Mouse (Mus musculus): Measurements from ENCODE around the gene Yju2. TPM values are rescaled to one million over a fixed set of nuclear protein-coding genes. Genes with fewer than 3 reads are reported as not detected.

The Yju2 gene
- polyA plus RNA-seq, 1 experiment from 2014 or later, result 29.8 TPM

DNA sequence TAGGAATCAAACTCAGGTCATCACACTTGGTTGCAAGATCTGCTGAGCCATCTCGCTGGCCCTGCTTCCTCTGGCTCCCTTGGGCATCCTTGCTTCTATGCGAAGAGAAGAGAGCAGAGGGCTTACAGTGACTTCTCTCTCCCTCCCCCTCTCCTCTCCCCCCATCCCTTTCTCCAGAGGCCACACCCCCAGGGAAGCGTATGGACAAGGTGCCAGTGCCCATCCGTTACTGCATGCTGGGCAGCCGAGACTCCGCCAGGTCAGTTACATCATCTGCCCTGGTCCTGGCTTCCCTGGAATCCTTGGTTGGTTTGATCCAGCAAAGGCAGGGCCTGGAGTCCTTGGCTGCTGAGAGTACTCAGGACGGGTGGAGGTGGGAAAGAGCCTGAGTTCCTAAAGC is 52.5 kb downstream of the Yju2 start:
- H3K9me3 ChIP-seq (ENCODE audit: low read length), result no peaks in the 10 kb centered on the region
- no peaks in the 10 kb centered on the region for H3K27me3 ChIP-seq (ENCODE audit: insufficient read depth, low read length)
- no peak overlapping the region for H3K4me2 ChIP-seq (replicated peaks; ENCODE audit: low read depth, low read length)
- no peak for ATAC-seq (ENCODE audit: low FRiP score, low TSS enrichment)
- H3K27ac ChIP-seq (ENCODE audit: low read length), result no peak overlapping the region
- peaks cover 26% of the 10 kb centered on the region for H3K4me1 ChIP-seq (ENCODE audit: insufficient read depth, low read length)
- H3K4me3 ChIP-seq (ENCODE audit: low read length), result no peak overlapping the region
- H3K36me3 ChIP-seq (ENCODE audit: insufficient read depth, low read length), result peaks cover 49% of the 10 kb centered on the region
- WGBS, result 83% methylated on average over 7 of the region's 7 CpGs
- no peak overlapping the region for H3K9ac ChIP-seq (replicated peaks; ENCODE audit: low read length)

GRCm38 (mm10) chr17:56015293-56015692 is 56.4 kb downstream of the Yju2 start:
- Histone ChIP-seq H3K27me3 (ENCODE audit: insufficient read depth, low read length) (no peaks in the 10 kb centered on the region), H3K36me3 (ENCODE audit: insufficient read depth, low read length) (peaks cover 81% of the 10 kb centered on the region), H3K27ac (ENCODE audit: low read length) (no peak overlapping the region), H3K4me3 (ENCODE audit: low read length) (no peak overlapping the region), H3K4me2 (replicated peaks; ENCODE audit: low read depth, low read length) (no peak overlapping the region), H3K4me1 (ENCODE audit: insufficient read depth, low read length) (peaks cover 7% of the 10 kb centered on the region), H3K9ac (replicated peaks; ENCODE audit: low read length) (no peak overlapping the region), H3K9me3 (ENCODE audit: low read length) (no peaks in the 10 kb centered on the region)
- WGBS, result 90% methylated on average over 9 of the region's 9 CpGs
- ATAC-seq (ENCODE audit: low FRiP score, low TSS enrichment), result no peak

DNA sequence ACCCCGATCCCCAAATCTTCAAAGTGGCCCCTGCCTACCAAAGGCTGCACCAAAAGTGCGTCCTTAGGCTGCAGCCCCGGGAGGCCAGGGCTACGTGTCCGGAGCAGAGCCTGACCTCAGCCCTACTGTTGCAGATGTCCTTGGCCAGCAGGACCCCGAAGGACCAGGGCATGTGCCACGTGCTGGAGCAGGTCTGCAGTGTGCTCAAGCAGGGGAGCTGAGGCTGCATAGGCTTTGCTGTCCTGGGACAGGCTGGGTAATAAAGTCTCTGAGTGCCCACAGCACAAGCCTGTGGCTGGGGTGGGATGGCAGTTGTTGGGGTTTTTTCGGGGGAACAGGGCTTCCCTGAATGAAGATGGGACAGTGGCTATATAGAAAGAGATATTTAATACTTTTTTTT is 57.5 kb downstream of the Yju2 start:
- Histone ChIP-seq H3K4me1 (ENCODE audit: insufficient read depth, low read length) (no peaks in the 10 kb centered on the region), H3K27ac (ENCODE audit: low read length) (no peak overlapping the region), H3K4me3 (ENCODE audit: low read length) (no peak overlapping the region), H3K27me3 (ENCODE audit: insufficient read depth, low read length) (no peaks in the 10 kb centered on the region), H3K36me3 (ENCODE audit: insufficient read depth, low read length) (peaks cover 82% of the 10 kb centered on the region), H3K9ac (replicated peaks; ENCODE audit: low read length) (no peak overlapping the region), H3K9me3 (ENCODE audit: low read length) (no peaks in the 10 kb centered on the region), H3K4me2 (replicated peaks; ENCODE audit: low read depth, low read length) (no peak overlapping the region)
- no peak for ATAC-seq (ENCODE audit: low FRiP score, low TSS enrichment)
- WGBS, result 87% methylated on average over 8 of the region's 8 CpGs

- no peaks in the 10 kb centered on the region for H3K4me1 ChIP-seq (ENCODE audit: insufficient read depth, low read length)
- H3K36me3 ChIP-seq (ENCODE audit: insufficient read depth, low read length), result peaks cover 75% of the 10 kb centered on the region
- ATAC-seq (ENCODE audit: low FRiP score, low TSS enrichment), result no peak
- no peak overlapping the region for H3K4me2 ChIP-seq (replicated peaks; ENCODE audit: low read depth, low read length)
- no peaks in the 10 kb centered on the region for H3K27me3 ChIP-seq (ENCODE audit: insufficient read depth, low read length)
- no peak overlapping the region for H3K9ac ChIP-seq (replicated peaks; ENCODE audit: low read length)
- WGBS, result 79% methylated on average over 15 of the region's 15 CpGs
- H3K27ac ChIP-seq (ENCODE audit: low read length), result no peak overlapping the region
- H3K4me3 ChIP-seq (ENCODE audit: low read length), result no peak overlapping the region
- H3K9me3 ChIP-seq (ENCODE audit: low read length), result no peaks in the 10 kb centered on the region
These were observed 58.2 kb downstream of the Yju2 start for GRCm38 (mm10) chr17:56016793-56017785.

DNA sequence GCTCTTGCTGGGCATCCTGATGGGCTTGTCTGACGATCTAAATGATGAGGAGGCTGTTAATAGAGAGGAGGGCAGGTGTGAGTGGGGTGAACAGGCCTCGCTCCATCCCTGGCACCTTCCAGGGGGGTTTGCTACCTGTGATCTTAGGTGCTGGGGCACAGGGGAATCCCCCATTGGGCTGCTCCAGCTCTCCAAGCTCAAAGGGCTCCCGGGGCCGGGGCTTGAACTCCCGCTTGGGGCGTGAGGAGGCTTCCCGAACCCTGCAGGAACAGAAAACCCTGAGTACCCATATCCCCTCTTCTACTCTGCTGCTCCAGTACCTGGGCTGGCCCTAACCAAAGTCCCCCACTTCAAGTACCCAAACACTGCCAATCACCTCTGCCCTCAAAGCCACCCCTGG is 58.9 kb downstream of the Yju2 start:
- ATAC-seq (ENCODE audit: low FRiP score, low TSS enrichment), result no peak
- H3K36me3 ChIP-seq (ENCODE audit: insufficient read depth, low read length), result peaks cover 70% of the 10 kb centered on the region
- 89% methylated on average over 7 of the region's 7 CpGs for WGBS

More for the DNA sequence above, 58.9 kb downstream of the Yju2 start:
- Histone ChIP-seq H3K9me3 (ENCODE audit: low read length) (no peaks in the 10 kb centered on the region), H3K27me3 (ENCODE audit: insufficient read depth, low read length) (no peaks in the 10 kb centered on the region), H3K27ac (ENCODE audit: low read length) (no peak overlapping the region), H3K4me2 (replicated peaks; ENCODE audit: low read depth, low read length) (no peak overlapping the region), H3K4me1 (ENCODE audit: insufficient read depth, low read length) (peaks cover 6% of the 10 kb centered on the region; the same call in 1 of the 2 replicates), H3K9ac (replicated peaks; ENCODE audit: low read length) (no peak overlapping the region), H3K4me3 (ENCODE audit: low read length) (no peak overlapping the region)

Other genes with a start within 250 kb of the Yju2 start
- 7.7 and 10.5 TPM in 2 replicates for gene Pot1b, start 246.5 kb upstream of the Yju2 start, polyA plus RNA-seq (2015; fragmentation: Nextera tagmentation; extraction: Ambion mirVana)
- 0.49 and 0.56 TPM in 2 replicates for gene Adgre4, start 209.1 kb upstream of the Yju2 start, polyA plus RNA-seq (2015; fragmentation: Nextera tagmentation; extraction: Ambion mirVana)
- 8.9 and 10.9 TPM in 2 replicates for gene Zfp119a, start 80.2 kb upstream of the Yju2 start, polyA plus RNA-seq (2015; fragmentation: Nextera tagmentation; extraction: Ambion mirVana)
- 17.6 and 19.1 TPM in 2 replicates for gene Zfp959, start 67.0 kb upstream of the Yju2 start, polyA plus RNA-seq (2015; fragmentation: Nextera tagmentation; extraction: Ambion mirVana)
- gene Zfp119b, start 9.6 kb upstream of the Yju2 start, polyA plus RNA-seq (2015; fragmentation: Nextera tagmentation; extraction: Ambion mirVana), result 6.3 and 7.8 TPM in 2 replicates
- 2.1 and 2.6 TPM in 2 replicates for gene Ebi3, start 6.5 kb upstream of the Yju2 start, polyA plus RNA-seq (2015; fragmentation: Nextera tagmentation; extraction: Ambion mirVana)
- 41.6 and 46.0 TPM in 2 replicates for gene Shd, start 11.4 kb downstream of the Yju2 start, polyA plus RNA-seq (2015; fragmentation: Nextera tagmentation; extraction: Ambion mirVana)
- gene Fsd1, start 27.4 kb downstream of the Yju2 start, polyA plus RNA-seq (2015; fragmentation: Nextera tagmentation; extraction: Ambion mirVana), result 21.6 TPM in 2 replicates
- gene Stap2, start 46.5 kb downstream of the Yju2 start, polyA plus RNA-seq (2015; fragmentation: Nextera tagmentation; extraction: Ambion mirVana), result 21.0 and 21.4 TPM in 2 replicates
- 109 and 112 TPM in 2 replicates for gene Mpnd, start 46.6 kb downstream of the Yju2 start, polyA plus RNA-seq (2015; fragmentation: Nextera tagmentation; extraction: Ambion mirVana)
- 189 and 190 TPM in 2 replicates for gene Sh3gl1, start 77.5 kb downstream of the Yju2 start, polyA plus RNA-seq (2015; fragmentation: Nextera tagmentation; extraction: Ambion mirVana)
- gene Chaf1a, start 81.3 kb downstream of the Yju2 start, polyA plus RNA-seq (2015; fragmentation: Nextera tagmentation; extraction: Ambion mirVana), result 26.0 and 28.4 TPM in 2 replicates
- gene Ubxn6, start 115.9 kb downstream of the Yju2 start, polyA plus RNA-seq (2015; fragmentation: Nextera tagmentation; extraction: Ambion mirVana), result 46.2 and 47.2 TPM in 2 replicates
- gene Hdgfl2, start 120.5 kb downstream of the Yju2 start, polyA plus RNA-seq (2015; fragmentation: Nextera tagmentation; extraction: Ambion mirVana), result 129 and 141 TPM in 2 replicates
- gene Plin4, start 150.7 kb downstream of the Yju2 start, polyA plus RNA-seq (2015; fragmentation: Nextera tagmentation; extraction: Ambion mirVana), result 0.18 and 0.32 TPM in 2 replicates
- 1.6 and 2.6 TPM in 2 replicates for gene Plin5, start 158.5 kb downstream of the Yju2 start, polyA plus RNA-seq (2015; fragmentation: Nextera tagmentation; extraction: Ambion mirVana)
- 0.62 and 0.69 TPM in 2 replicates for gene Lrg1, start 162.9 kb downstream of the Yju2 start, polyA plus RNA-seq (2015; fragmentation: Nextera tagmentation; extraction: Ambion mirVana)
- 1.1 TPM in 2 replicates for gene Sema6b, start 181.2 kb downstream of the Yju2 start, polyA plus RNA-seq (2015; fragmentation: Nextera tagmentation; extraction: Ambion mirVana)
- gene Tnfaip8l1, start 203.4 kb downstream of the Yju2 start, polyA plus RNA-seq (2015; fragmentation: Nextera tagmentation; extraction: Ambion mirVana), result 12.2 and 13.2 TPM in 2 replicates
- 102 and 109 TPM in 2 replicates for gene Mydgf, start 224.8 kb downstream of the Yju2 start, polyA plus RNA-seq (2015; fragmentation: Nextera tagmentation; extraction: Ambion mirVana)

Measured in kidney, embryonic 16.5 days (tissue).